Mouse (Mus musculus): ENCODE results near the gene Map3k11.

DNA sequence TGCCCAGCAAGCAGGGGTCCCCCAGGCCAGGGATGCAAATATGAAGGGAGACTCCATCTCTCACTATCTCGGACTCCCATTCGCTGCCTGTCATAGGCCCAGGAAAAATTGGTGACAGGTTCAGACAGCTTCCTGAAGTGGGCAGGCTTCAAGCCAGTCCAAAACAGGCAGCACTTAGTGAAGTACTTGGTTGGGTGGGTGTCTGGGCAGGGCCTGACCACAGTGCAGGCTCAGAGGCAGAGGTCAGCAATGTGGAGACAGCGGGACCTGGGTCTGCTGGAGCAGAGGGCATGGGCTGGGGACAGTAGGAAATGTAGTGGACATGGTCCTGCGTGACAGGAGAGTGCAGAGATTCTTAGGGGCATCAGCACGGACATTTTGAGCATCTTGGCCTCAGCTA, 3.1 kb downstream of the Map3k11 start:
- no peak for TF ChIP-seq CTCF (IDR thresholded peaks at IDR 0.05; ENCODE audit: borderline replicate concordance, extremely low read depth, insufficient read depth, insufficient read length)
- no peak for TF ChIP-seq POLR2A (IDR thresholded peaks at IDR 0.05; ENCODE audit: borderline replicate concordance, extremely low read depth, insufficient read depth, insufficient read length, poor library complexity, severe bottlenecking)
